Comparison of ENCODE assay signal across 9 mouse cellular contexts in genomic region chr17:87877207-87878073, GRCm38 (mm10). TPM values are rescaled to one million over a fixed set of nuclear protein-coding genes. Genes with fewer than 3 reads are reported as not detected.
DNase-seq lines count a peak whose midpoint lies in the region; ATAC-seq and TF ChIP-seq lines count a peak whose summit lies in the region.
"Had no signal": no experiment of that assay in that cellular context is flagged by ENCODE, and none has a peak within 500 bp of the region (broad histone marks: within the 10 kb centered on the region; RNA-seq: fewer than 3 reads in every experiment).

No protein-coding gene starts in this region.

- intact Hi-C loops in heart, adult 2 months (cut with DNase I) = loop anchor here (5.0 kb wide), 1 partner anchor 205 kb away; the partner anchor contains the start of gene Msh2
- intact Hi-C loops in left cerebral cortex, postnatal 36 days (cut with DNase I) = no loop called here

- H3K27me3 ChIP-seq in testis, adult 2 months (ENCODE audit: control insufficient read depth, insufficient read depth, low read length) = no peaks in the 10 kb centered on the region
- H3K27me3 ChIP-seq in heart, adult 2 months (ENCODE audit: control insufficient read depth, insufficient read depth, low read length) = no peaks in the 10 kb centered on the region
- no peaks in the 10 kb centered on the region for H3K27me3 ChIP-seq in intestine, postnatal 0 days (replicated peaks; ENCODE audit: control insufficient read depth, insufficient read depth, low read length)
- peaks cover 6% of the 10 kb centered on the region for H3K27me3 ChIP-seq in neural tube, embryonic 13.5 days

- no peaks in the 10 kb centered on the region for H3K9me3 ChIP-seq in intestine, postnatal 0 days (ENCODE audit: control insufficient read depth)
- no peaks in the 10 kb centered on the region for H3K9me3 ChIP-seq in neural tube, embryonic 13.5 days

- ATAC-seq in common myeloid progenitor, adult 5-6 weeks (replicated peaks; ENCODE audit: low read depth, poor library complexity, severe bottlenecking) = peak; percentile 23; the same call in 1 of the 2 replicates
- ATAC-seq in intestine, postnatal 0 days = no peak
- ATAC-seq in neural tube, embryonic 13.5 days (ENCODE audit: low read depth) = peak; percentile 66

- H3K4me3 ChIP-seq in testis, adult 2 months (ENCODE audit: control insufficient read depth, low read depth, low read length) = peak overlapping the region; percentile 30; the same call in 1 of the 2 replicates
- H3K4me3 ChIP-seq in heart, adult 2 months = no peak overlapping the region
- no peak overlapping the region for H3K4me3 ChIP-seq in intestine, postnatal 0 days (ENCODE audit: low read depth, low read length)
- H3K4me3 ChIP-seq in neural tube, embryonic 13.5 days = no peak overlapping the region

- WGBS in heart, adult 2 months = 19% methylated on average over 25 of the region's 25 CpGs
- WGBS in intestine, postnatal 0 days = 34% methylated on average over 25 of the region's 25 CpGs
- 9% methylated on average over 25 of the region's 25 CpGs for WGBS in neural tube, embryonic 13.5 days

- no peak for DNase-seq in testis, postnatal 14 days (ENCODE audit: low spot score)
- DNase-seq in heart, adult 2 months = peak; percentile 64 to 72
- peak; percentile 26 to 29 for DNase-seq in left cerebral cortex, postnatal 36 days (ENCODE audit: low spot score in 2 of 2)
- no peak for DNase-seq in testis, postnatal 10 days (ENCODE audit: low spot score)

- no peaks in the 10 kb centered on the region for H3K79me2 ChIP-seq in heart, adult 2 months (replicated peaks; ENCODE audit: control insufficient read depth, insufficient read depth, low read length)

- H3K36me3 ChIP-seq in testis, adult 2 months (ENCODE audit: control insufficient read depth, insufficient read depth, low read length) = no peaks in the 10 kb centered on the region
- no peaks in the 10 kb centered on the region for H3K36me3 ChIP-seq in heart, adult 2 months (ENCODE audit: control insufficient read depth, insufficient read depth, low read length)
- H3K36me3 ChIP-seq in intestine, postnatal 0 days (ENCODE audit: control insufficient read depth, insufficient read depth) = no peaks in the 10 kb centered on the region
- H3K36me3 ChIP-seq in neural tube, embryonic 13.5 days = no peaks in the 10 kb centered on the region

- H3K4me2 ChIP-seq in intestine, postnatal 0 days (replicated peaks; ENCODE audit: low read depth) = peak overlapping the region; percentile 17; the same call in 1 of the 2 replicates
- H3K4me2 ChIP-seq in neural tube, embryonic 13.5 days = peak overlapping the region; percentile 21; the same call in 1 of the 2 replicates

- no peak overlapping the region for H3K9ac ChIP-seq in heart, adult 2 months (ENCODE audit: low read depth, low read length)
- no peak overlapping the region for H3K9ac ChIP-seq in intestine, postnatal 0 days (ENCODE audit: low read depth, low read length)
- 0 out of 2 replicates have a peak overlapping the region, but pooled peaks have one; percentile 3 for H3K9ac ChIP-seq in neural tube, embryonic 13.5 days

- peaks cover 4% of the 10 kb centered on the region for H3K4me1 ChIP-seq in testis, adult 2 months (ENCODE audit: control insufficient read depth, insufficient read depth, low read length)
- no peaks in the 10 kb centered on the region for H3K4me1 ChIP-seq in heart, adult 2 months (ENCODE audit: control insufficient read depth, insufficient read depth, low read length)
- no peaks in the 10 kb centered on the region for H3K4me1 ChIP-seq in intestine, postnatal 0 days (replicated peaks; ENCODE audit: control insufficient read depth, insufficient read depth, low read length)
- peaks cover 39% of the 10 kb centered on the region for H3K4me1 ChIP-seq in neural tube, embryonic 13.5 days (replicated peaks)

- 0 out of 2 replicates have a peak, but pooled peaks have one; percentile 29 for TF ChIP-seq EP300 in heart, adult 2 months (IDR thresholded peaks at IDR 0.05; ENCODE audit: insufficient read depth, low read depth, low read length)

- TF ChIP-seq CTCF in testis, adult 2 months (IDR thresholded peaks at IDR 0.05; ENCODE audit: control insufficient read depth, insufficient read depth, insufficient replicate concordance, low read depth, low read length) = peak; percentile 49; the same call in 1 of the 2 replicates
- TF ChIP-seq CTCF in heart, adult 2 months (IDR thresholded peaks at IDR 0.05) = peak; percentile 71
- peak; percentile 71 for TF ChIP-seq CTCF in intestine, postnatal 0 days (IDR thresholded peaks at IDR 0.05; ENCODE audit: low read depth)

- no peak for TF ChIP-seq POLR2A in testis, adult 2 months (IDR thresholded peaks at IDR 0.05; ENCODE audit: control insufficient read depth, low read depth, low read length)
- no peak for TF ChIP-seq POLR2A in heart, adult 2 months (IDR thresholded peaks at IDR 0.05; ENCODE audit: insufficient read depth, low read depth, low read length)

- no peak overlapping the region for H3K27ac ChIP-seq in testis, adult 2 months (ENCODE audit: control insufficient read depth, insufficient read depth, low read depth, low read length)
- H3K27ac ChIP-seq in heart, adult 2 months = peak overlapping the region; percentile 29
- no peak overlapping the region for H3K27ac ChIP-seq in intestine, postnatal 0 days (ENCODE audit: low read depth, low read length)
- H3K27ac ChIP-seq in neural tube, embryonic 13.5 days (replicated peaks) = peak overlapping the region; percentile 20

RNA-seq across cellular contexts. Expression of gene Rpl36-ps4, which starts 43.3 kb away (rescaled TPM):
- polyA plus RNA-seq in testis, adult 2 months (2012; rRNA removed) = not detected in 2 replicates
- total RNA-seq in common myeloid progenitor, adult 5-6 weeks (2017) = not detected in 2 replicates
- total RNA-seq in heart, adult 2 months (2021) = not detected
- not detected in 2 replicates for polyA plus RNA-seq in heart, adult 2 months (2012; rRNA removed)
- not detected in 2 replicates for polyA plus RNA-seq in intestine, postnatal 0 days (2015; fragmentation: Nextera tagmentation; extraction: Ambion mirVana)
- not detected for total RNA-seq in left cerebral cortex, postnatal 36 days (2021)
- polyA plus RNA-seq in neural tube, embryonic 13.5 days (2015; fragmentation: Nextera tagmentation; extraction: Ambion mirVana) = not detected in 2 replicates
- total RNA-seq: neutrophil, adult 5-6 weeks had no signal

Comparison
In these comparisons a context has a peak if more than half of its experiments do, and no peak if none do; other contexts are left out.
1. H3K27ac ChIP-seq: peak in heart, adult 2 months (single experiment) and neural tube, embryonic 13.5 days (single experiment); none in testis, adult 2 months (single experiment) and intestine, postnatal 0 days (single experiment).
2. DNase-seq: peak in heart, adult 2 months (2 of 2) and left cerebral cortex, postnatal 36 days (2 of 2); none in testis, postnatal 14 days (single experiment) and testis, postnatal 10 days (single experiment).
3. Peak in every context shown above with its lines, with median percentiles within 50 percentile points of each other: CTCF ChIP-seq.